Mouse (Mus musculus) brain, embryonic 14.5 days (tissue): ENCODE measurements around the gene Creb5. TPM values are rescaled to one million over a fixed set of nuclear protein-coding genes. Genes with fewer than 3 reads are reported as not detected.

Experiments used
- DNase-seq: peaks from one replicate; pipeline ENCODE4 v3.0.0-alpha.2; 2011; ENCODE audit warnings: low read depth
- CTCF ChIP-seq: fragments of 200-500 bp; IDR thresholded peaks from 2 replicates; pipeline ENCODE4 v1.5.1; 2012; ENCODE audit warnings: inconsistent platforms, mild to moderate bottlenecking, moderate library complexity, borderline replicate concordance; ENCODE audit not compliant: insufficient read depth, insufficient read length; ENCODE audit errors: extremely low read depth
- POLR2A ChIP-seq: fragments of 200-500 bp; IDR thresholded peaks from 2 replicates; pipeline ENCODE4 v1.6.1; 2012; ENCODE audit warnings: mild to moderate bottlenecking, inconsistent platforms, borderline replicate concordance; ENCODE audit not compliant: poor library complexity, insufficient read depth, insufficient read length, severe bottlenecking; ENCODE audit errors: extremely low read depth
- polyA plus RNA-seq: library from polyadenylated mRNA; depleted of rRNA; stranded (reverse); fragments of >200 nt; gene quantifications from 2 replicates; pipeline ENCODE4 v1.2.3, GENCODE M21; 2012

Gene Creb5
- polyA plus RNA-seq, 1 experiment: 3.9 TPM

- no peak for DNase-seq
- no peak for TF ChIP-seq CTCF
- TF ChIP-seq POLR2A: no peak
Measured at GRCm38 (mm10) chr6:53514862-53515261, 227.8 kb downstream of the Creb5 start.

DNA sequence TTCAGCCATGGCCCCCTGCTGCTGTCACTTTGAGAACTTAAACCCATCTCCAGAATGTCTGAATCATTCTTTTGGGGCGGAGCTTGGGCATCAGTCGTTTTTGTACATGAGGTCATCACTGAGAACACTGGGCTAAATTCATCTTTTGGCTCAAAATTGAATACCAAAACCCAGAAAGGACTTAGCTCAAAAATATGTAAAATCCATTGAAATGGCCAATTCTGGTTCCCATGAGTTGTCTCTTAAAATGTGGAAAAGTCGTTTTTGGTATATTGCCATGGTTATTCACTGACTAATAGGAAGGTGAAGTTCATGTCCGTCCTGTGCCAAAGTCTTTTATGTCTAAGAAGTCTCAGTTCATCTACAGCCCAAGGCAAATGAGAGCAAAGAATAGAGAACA lies 228.5 kb downstream of the Creb5 start:
- TF ChIP-seq POLR2A: no peak
- TF ChIP-seq CTCF: no peak
- no peak for DNase-seq

DNA sequence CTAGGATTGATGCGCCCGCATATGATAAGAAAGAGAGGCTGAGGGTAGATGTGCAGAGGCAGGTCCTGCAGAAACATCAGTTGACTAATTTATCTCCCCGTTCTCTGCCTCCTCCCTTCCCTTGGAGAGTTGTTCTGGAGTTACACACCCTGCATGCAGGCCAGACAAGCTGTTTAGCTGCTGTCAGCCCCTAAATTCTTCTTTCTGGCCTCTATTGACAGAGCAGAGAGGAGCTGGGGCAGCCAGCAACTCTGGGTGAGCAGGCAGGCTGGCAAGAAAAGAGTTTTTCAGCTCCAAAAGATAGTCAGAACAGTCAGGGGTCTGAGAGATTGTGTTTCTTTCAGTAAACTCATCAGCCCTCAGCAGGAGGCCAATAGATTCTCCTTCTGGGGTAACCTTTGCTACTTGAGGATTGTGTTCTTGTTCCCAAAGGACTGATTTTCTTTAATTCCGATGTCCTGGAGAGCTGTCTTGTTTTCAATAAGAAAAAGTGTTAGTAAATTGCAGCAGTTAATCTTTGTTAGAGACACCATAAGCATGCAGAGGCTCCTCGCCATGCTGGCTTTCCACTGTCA lies 230.4 kb downstream of the Creb5 start:
- TF ChIP-seq CTCF (no peak), POLR2A (no peak)
- peak; percentile 39 for DNase-seq

DNA sequence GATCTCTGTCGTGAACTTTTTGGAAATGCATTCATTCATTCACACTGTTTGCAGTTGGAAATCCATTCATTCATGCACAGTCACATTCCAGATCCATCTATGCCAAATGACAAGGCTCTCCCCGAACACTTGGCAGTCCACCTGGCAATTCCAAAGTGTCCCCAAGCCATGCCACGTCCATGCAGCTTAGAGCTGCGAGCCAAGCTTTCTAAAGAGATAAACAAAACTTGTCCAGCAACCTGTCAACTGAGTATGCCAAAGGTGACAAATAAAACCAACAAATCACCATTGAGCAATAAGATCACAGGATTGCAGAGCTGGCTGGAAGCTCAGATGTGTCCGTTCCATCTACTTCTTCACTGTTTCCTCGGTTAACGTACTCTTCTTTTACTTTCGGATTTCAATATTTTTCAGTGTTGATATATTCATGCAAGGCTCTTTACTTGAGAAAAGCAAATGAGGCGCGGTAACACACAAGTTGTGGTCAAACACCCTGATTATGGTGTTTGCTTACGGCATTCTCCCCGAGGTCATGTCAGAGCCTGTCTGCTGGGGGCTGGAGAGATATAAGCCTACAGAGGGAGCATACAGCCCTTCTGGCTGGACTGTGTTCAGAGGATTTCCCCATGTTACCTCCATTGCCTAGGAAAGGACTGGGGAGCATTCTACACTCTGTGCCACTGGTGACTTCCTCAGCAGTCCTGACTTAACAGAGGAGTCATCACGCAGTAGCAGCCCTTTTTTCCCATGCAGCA lies 236.8 kb downstream of the Creb5 start:
- no peak for DNase-seq
- TF ChIP-seq CTCF (no peak), POLR2A (no peak)

GRCm38 (mm10) chr6:53526460-53526859 lies 239.4 kb downstream of the Creb5 start:
- DNase-seq: no peak
- TF ChIP-seq CTCF (no peak), POLR2A (no peak)

- TF ChIP-seq POLR2A (no peak), CTCF (no peak)
- DNase-seq: no peak
Measured at GRCm38 (mm10) chr6:53530742-53531141, 243.7 kb downstream of the Creb5 start.

- DNase-seq: no peak
- TF ChIP-seq POLR2A: no peak
- no peak for TF ChIP-seq CTCF
Measured at GRCm38 (mm10) chr6:53531461-53531860, 244.4 kb downstream of the Creb5 start.

GRCm38 (mm10) chr6:53537530-53537929 lies 250.5 kb downstream of the Creb5 start:
- TF ChIP-seq CTCF: no peak
- TF ChIP-seq POLR2A: no peak
- DNase-seq: no peak

GRCm38 (mm10) chr6:53541798-53542197 lies 254.7 kb downstream of the Creb5 start:
- TF ChIP-seq CTCF (no peak), POLR2A (no peak)
- DNase-seq: no peak

DNA sequence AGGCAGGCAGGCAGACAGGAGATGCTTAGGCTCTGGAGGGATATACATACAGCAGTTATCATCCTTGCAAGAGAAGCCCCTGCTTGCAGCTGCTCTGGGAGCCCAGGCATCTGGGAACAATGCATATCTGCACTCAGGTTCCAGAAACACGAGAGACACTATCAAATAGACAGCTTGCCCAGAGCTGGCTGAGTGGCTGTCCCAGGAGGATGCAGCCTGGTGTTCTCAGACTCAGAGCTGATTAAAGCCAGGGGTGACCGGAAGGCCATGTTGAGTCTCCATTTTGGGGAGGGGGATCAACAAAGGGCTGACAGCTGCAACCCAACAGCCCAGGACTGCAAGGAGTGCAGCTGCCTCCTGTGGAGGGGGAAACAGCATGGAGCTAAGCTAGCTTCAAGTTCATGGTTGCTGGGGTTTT lies 258.4 kb downstream of the Creb5 start:
- TF ChIP-seq POLR2A: no peak
- no peak for TF ChIP-seq CTCF
- peak; percentile 70 for DNase-seq

DNA sequence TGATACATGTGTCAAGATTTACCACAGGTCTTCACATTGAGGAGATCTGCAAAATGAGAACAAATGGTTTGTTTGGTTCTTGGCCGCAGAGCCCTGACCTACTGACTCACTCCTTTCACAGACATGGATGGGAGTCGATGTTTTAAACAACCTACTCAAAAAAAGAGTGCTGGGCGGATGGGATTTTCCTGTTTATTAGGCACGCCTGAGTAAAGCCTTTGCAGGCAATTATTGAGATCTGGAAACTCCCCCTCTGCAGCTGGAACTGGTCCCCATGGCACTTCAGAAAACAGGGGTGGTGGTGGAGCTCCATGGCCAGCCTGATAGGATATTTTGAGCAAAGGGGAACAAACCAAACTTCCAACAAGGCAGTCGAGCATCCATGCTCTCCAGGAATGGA lies 258.9 kb downstream of the Creb5 start:
- TF ChIP-seq CTCF: no peak
- no peak for TF ChIP-seq POLR2A
- peak; percentile 76 for DNase-seq

DNA sequence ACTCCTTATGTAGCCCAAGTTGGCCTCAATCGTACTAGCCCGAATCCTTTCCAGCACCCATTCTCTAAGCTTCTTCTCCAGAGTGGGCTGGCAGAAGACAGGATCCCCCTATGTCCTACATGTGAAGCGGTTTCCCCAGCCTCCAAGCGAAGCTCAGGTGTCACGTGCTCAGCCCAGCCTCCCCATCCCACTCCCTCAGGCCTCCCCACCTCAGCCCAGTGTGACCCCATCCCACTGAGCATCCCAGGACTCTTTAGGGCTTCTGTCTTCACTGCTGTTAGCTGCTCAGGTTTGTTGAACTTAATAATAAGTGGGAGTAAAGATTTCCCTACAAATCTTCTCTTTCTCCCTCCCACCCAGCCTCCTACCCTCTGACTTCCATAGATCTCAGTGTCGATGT lies 261.2 kb downstream of the Creb5 start:
- TF ChIP-seq CTCF: no peak
- DNase-seq: no peak
